Mouse (Mus musculus) bone marrow macrophage, adult 2 months (primary cell): ENCODE data around the gene Slc19a3.

Experiments used
- CTCF ChIP-seq: IDR thresholded peaks from 2 replicates; pipeline ENCODE4 v1.5.1; 2012; ENCODE audit warnings: low read depth, mild to moderate bottlenecking, low read length, moderate library complexity
- POLR2A ChIP-seq: IDR thresholded peaks from 2 replicates; pipeline ENCODE4 v1.6.1; 2012; ENCODE audit warnings: mild to moderate bottlenecking, low read depth, low read length, borderline replicate concordance

DNA sequence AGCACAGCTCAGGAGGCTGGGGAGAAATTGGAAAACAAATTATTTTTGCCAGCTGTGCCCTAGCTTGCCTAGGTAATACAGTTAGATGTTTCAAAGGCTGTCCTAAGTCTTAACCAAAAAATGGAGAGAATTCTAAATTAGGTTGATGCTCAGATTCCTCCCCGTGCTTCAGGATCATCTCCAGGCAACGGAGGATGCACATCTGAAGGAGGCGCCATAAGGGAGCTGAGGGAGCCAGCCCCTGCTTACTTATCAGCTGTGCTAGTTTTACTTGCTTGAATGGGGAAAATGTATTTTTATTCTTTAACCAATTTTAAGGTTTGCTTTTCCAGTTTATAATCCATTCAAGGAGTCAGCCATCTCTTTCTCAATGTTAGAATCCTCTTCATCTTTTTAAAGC, 44.3 kb downstream of the Slc19a3 start:
- TF ChIP-seq CTCF (no peak), POLR2A (no peak)
